Comparison of ENCODE assay signal across 23 mouse cellular contexts in the genomic region with DNA sequence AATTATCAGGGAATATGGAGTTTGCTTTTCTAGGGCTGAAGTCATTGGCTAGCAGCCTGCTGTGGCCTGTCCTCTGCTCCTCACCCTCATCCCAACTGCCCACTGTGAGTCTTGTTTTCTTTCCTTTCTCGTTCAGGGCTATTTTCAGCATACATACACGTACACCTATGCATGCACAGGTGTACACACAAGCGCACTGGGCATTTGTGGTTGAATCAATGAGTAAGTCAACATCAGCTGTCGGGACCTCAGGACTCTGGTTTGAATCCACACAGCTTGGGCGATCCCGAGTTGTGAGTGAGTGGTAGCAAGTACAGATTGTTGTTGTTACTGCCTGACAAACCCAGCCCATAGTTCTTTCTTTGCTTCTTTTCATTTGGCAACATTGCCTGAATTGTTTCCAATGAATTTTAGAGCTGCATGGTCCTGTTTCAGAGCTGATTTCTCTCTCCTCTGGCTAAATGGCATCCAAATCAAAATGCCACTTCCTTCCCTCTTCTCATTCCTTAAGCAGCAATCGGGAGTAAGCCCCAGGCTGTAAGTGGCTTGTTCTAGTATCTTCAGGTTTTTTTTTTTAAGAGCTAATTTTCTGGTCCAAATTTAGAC.
DNase-seq lines count a peak whose midpoint lies in the region; ATAC-seq and TF ChIP-seq lines count a peak whose summit lies in the region.
"Had no signal": no experiment of that assay in that cellular context is flagged by ENCODE, and none has a peak within 500 bp of the region (broad histone marks: within the 10 kb centered on the region; RNA-seq: fewer than 3 reads in every experiment).

No protein-coding gene starts in this region.

- no peak overlapping the region for H3K9ac ChIP-seq in forebrain, embryonic 16.5 days (replicated peaks; ENCODE audit: low read depth, low read length)
- H3K9ac ChIP-seq in forebrain, embryonic 15.5 days (replicated peaks): no peak overlapping the region
- H3K9ac ChIP-seq: forebrain, embryonic 13.5 days; heart, embryonic 15.5 days; hindbrain, embryonic 14.5 days had no signal

- peak; percentile 16 to 24 for DNase-seq in layer of hippocampus, adult 2 months (ENCODE audit: low spot score in 2 of 2)
- DNase-seq in layer of hippocampus, adult 11-12 months (ENCODE audit: low spot score): no peak
- peak; percentile 43 for DNase-seq in telencephalon, adult 2 months (ENCODE audit: low read depth, low spot score)
- no peak for DNase-seq in spleen, postnatal 14 days (ENCODE audit: low spot score in 2 of 2)
- no peak for DNase-seq in right cerebral cortex, adult 2 months (ENCODE audit: low spot score in 2 of 2)
- DNase-seq: adrenal gland, adult 2 months; adrenal gland, postnatal 25 days; B cell, adult 2 months; cerebellum, adult 11 months; cerebellum, adult 8-10 months; cerebellum, postnatal 25 days; gastrocnemius, postnatal 10 days; heart, adult 2 months; heart, postnatal 14 days had no signal

- 60% methylated on average over 7 of the region's 7 CpGs for WGBS in forebrain, embryonic 16.5 days
- 74% methylated on average over 7 of the region's 7 CpGs for WGBS in forebrain, embryonic 15.5 days

- H3K4me1 ChIP-seq in forebrain, embryonic 16.5 days (replicated peaks; ENCODE audit: control insufficient read depth, insufficient read depth, low read length): peaks cover 15% of the 10 kb centered on the region
- H3K4me1 ChIP-seq in forebrain, embryonic 15.5 days: peaks cover 17% of the 10 kb centered on the region
- peaks cover 3% of the 10 kb centered on the region; the same call in 1 of the 2 replicates for H3K4me1 ChIP-seq in cortical plate, adult 2 months (ENCODE audit: control insufficient read depth, insufficient read depth, low read length)
- H3K4me1 ChIP-seq: heart, embryonic 15.5 days had no signal

- H3K4me2 ChIP-seq in forebrain, embryonic 16.5 days (ENCODE audit: low read length): no peak overlapping the region
- H3K4me2 ChIP-seq in forebrain, embryonic 15.5 days (replicated peaks): no peak overlapping the region
- H3K4me2 ChIP-seq: forebrain, embryonic 13.5 days; heart, embryonic 11.5 days; heart, embryonic 15.5 days; hindbrain, embryonic 14.5 days had no signal

- H3K9me3 ChIP-seq in forebrain, embryonic 16.5 days (ENCODE audit: control insufficient read depth, low read length): no peaks in the 10 kb centered on the region
- H3K9me3 ChIP-seq in forebrain, embryonic 15.5 days: no peaks in the 10 kb centered on the region
- H3K9me3 ChIP-seq: embryonic facial prominence, embryonic 10.5 days; forebrain, embryonic 13.5 days; heart, embryonic 15.5 days had no signal

- no peaks in the 10 kb centered on the region for H3K36me3 ChIP-seq in forebrain, embryonic 16.5 days (ENCODE audit: control insufficient read depth, insufficient read depth)
- H3K36me3 ChIP-seq in forebrain, embryonic 15.5 days: no peaks in the 10 kb centered on the region
- H3K36me3 ChIP-seq: embryonic facial prominence, embryonic 10.5 days; heart, embryonic 15.5 days had no signal

- peak; percentile 26 for ATAC-seq in forebrain, embryonic 16.5 days
- no peak for ATAC-seq in forebrain, embryonic 15.5 days (replicated peaks)
- ATAC-seq: forebrain, embryonic 13.5 days; intestine, embryonic 16.5 days had no signal

- no peaks in the 10 kb centered on the region for H3K27me3 ChIP-seq in forebrain, embryonic 16.5 days (replicated peaks; ENCODE audit: control insufficient read depth, insufficient read depth, low read length)
- H3K27me3 ChIP-seq in forebrain, embryonic 15.5 days: no peaks in the 10 kb centered on the region
- H3K27me3 ChIP-seq: forebrain, embryonic 13.5 days; heart, embryonic 15.5 days had no signal

- TF ChIP-seq CTCF in layer of hippocampus, adult 2 months (conservative IDR thresholded peaks at IDR 0.05): no peak
- TF ChIP-seq CTCF in cortical plate, adult 2 months (IDR thresholded peaks at IDR 0.05; ENCODE audit: extremely low read depth, insufficient read depth, low read length): no peak

- H3K27ac ChIP-seq in forebrain, embryonic 16.5 days (ENCODE audit: low read length): no peak overlapping the region
- no peak overlapping the region for H3K27ac ChIP-seq in forebrain, embryonic 15.5 days (replicated peaks)
- H3K27ac ChIP-seq in layer of hippocampus, adult 2 months: peak overlapping the region; percentile 91
- H3K27ac ChIP-seq in cortical plate, adult 2 months (ENCODE audit: insufficient read depth, low read length): peak overlapping the region; percentile 35; the same call in 1 of the 2 replicates
- H3K27ac ChIP-seq: forebrain, embryonic 13.5 days; heart, adult 2 months; heart, embryonic 15.5 days; hindbrain, embryonic 14.5 days had no signal

- TF ChIP-seq POLR2A in cortical plate, adult 2 months (IDR thresholded peaks at IDR 0.05; ENCODE audit: extremely low read depth, insufficient read depth, low read length): no peak

- H3K4me3 ChIP-seq in forebrain, embryonic 16.5 days (replicated peaks; ENCODE audit: low read length): no peak overlapping the region
- H3K4me3 ChIP-seq in forebrain, embryonic 15.5 days: no peak overlapping the region
- no peak overlapping the region for H3K4me3 ChIP-seq in layer of hippocampus, adult 2 months
- no peak overlapping the region for H3K4me3 ChIP-seq in cortical plate, adult 2 months (ENCODE audit: insufficient read depth, low read length)
- H3K4me3 ChIP-seq: embryonic facial prominence, embryonic 10.5 days; forebrain, embryonic 13.5 days; heart, adult 2 months; heart, embryonic 15.5 days had no signal

Comparison
In these comparisons a context has a peak if more than half of its experiments do, and no peak if none do; other contexts are left out.
1. DNase-seq: peak in layer of hippocampus, adult 2 months (2 of 2) and telencephalon, adult 2 months (single experiment); none in layer of hippocampus, adult 11-12 months (single experiment), spleen, postnatal 14 days (0 of 2) and right cerebral cortex, adult 2 months (0 of 2).
2. H3K27ac ChIP-seq: peak in layer of hippocampus, adult 2 months (single experiment) and cortical plate, adult 2 months (single experiment); none in forebrain, embryonic 16.5 days (single experiment) and forebrain, embryonic 15.5 days (single experiment).